Mouse (Mus musculus) adrenal gland, postnatal 14 days (tissue): ENCODE measurements around the gene Scml4. TPM values are rescaled to one million over a fixed set of nuclear protein-coding genes. Genes with fewer than 3 reads are reported as not detected.
A peak's percentile ranks its signal among the peaks of the same experiment; 100 is the strongest.

ENCODE experiments used
- DNase-seq: peaks from one replicate; pipeline ENCODE4 v3.0.0; 2021; ENCODE audit warnings: mixed read lengths
- total RNA-seq: library from RNA; stranded (reverse); gene quantifications from 2 replicates; pipeline ENCODE4 v1.2.3, GENCODE M21; 2021

Scml4 gene
- total RNA-seq, 1 experiment from 2014 or later = 4.0 TPM

DNA sequence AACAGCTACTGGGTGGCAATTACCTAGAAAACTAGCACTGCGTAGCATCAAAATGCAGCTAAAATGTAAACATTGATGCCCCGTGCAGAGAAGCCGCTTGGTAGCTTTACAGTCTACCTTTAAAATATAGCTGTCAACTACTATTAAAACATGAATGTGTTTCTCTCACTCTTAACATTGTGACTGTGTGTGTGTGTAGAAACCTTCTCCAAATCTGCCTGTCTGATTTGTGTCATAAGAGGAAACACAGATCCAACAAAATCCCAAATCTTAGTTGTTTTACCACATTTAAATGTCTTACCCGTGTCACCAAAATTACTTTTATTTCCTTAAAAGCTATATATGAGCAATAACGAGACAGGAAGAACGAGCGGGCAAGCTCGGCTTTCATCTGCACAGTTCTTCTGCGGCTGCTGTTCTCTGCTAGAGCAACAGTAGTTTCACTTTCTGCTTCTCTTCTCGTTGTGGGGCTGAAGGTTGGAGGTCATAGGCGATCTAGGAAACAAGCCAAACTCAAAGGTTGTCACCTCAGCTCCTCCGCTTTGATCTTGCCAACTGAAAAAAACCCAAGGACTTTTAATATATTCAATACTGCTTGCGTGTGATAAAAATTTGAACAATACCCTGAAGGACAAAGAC lies 2.1 kb downstream of the Scml4 start:
- peak; percentile 77 for DNase-seq

DNA sequence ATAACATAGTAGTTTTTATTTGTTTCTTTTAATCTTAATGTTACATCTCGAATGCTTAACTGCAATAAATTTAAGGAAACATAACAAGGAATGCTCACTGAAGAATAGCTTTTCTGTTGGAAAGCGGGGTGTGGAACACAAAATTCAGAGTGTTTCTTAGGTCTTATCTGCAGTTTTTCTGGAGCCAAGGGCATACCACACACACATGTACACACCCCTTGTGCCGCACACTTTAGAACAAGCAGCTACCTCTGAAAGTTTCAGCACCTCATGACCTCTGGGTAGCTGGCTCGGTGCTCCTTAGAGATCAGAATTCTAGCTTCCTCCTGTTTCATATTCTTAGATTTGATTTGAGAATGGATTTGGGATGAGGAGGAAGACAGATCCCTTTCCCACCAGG lies 2.6 kb downstream of the Scml4 start:
- DNase-seq = no peak

DNA sequence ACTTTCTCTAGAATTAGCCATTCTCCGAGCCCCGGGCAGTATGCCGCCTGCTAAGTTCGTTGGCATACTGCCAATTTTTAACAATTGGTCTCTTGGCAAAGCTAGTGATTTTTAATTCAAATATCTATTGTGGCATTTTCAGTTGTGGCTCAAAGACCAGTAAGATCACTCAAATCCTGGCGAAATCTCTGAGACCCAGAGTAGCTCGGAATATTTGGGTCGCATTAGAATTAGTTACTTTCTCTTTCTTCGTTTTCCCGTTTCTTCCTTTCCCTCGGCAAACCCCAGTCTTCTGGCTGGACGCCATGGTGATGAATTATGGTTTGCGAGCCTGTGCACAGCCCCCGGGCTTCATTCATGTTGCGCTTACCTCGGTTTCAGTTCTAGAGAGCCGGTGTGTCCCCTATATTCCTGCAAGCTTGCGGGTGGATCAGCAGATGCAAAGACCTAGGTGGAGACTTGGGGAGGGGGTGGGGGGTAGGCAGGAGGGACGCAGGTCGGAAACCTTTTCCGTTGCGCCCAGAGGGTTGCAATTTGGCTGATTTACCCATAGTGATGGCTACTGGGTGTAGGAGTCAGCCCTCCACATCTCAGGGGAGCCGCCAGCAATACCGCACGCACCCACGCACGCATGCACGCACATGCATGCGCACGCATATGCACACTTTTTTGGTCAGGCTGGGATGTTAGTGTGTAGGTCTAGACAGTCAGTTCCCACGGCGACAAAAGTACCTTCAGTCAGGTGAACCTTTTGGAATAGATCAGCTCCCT lies 3.6 kb downstream of the Scml4 start:
- DNase-seq = peak; percentile 88

DNA sequence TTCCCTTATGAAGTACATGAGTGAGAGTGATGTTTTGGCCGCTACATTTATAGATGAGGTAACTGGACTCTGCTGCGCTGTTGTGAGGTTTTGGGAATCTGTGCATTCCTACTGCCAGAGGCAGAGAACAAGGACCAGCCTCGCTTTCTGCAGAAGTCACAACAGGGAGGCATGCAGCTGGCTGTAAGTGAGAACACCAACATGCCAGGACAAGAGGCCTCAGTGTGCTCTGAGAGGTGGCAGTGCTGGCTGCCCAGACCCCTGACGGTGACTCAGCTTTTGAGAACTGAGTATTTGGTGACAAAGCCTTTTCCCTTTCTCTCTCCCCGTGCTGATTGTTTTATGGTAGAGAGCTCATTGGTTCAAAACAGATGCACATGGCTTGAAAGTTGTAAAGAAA lies 4.5 kb downstream of the Scml4 start:
- DNase-seq = peak; percentile 19

DNA sequence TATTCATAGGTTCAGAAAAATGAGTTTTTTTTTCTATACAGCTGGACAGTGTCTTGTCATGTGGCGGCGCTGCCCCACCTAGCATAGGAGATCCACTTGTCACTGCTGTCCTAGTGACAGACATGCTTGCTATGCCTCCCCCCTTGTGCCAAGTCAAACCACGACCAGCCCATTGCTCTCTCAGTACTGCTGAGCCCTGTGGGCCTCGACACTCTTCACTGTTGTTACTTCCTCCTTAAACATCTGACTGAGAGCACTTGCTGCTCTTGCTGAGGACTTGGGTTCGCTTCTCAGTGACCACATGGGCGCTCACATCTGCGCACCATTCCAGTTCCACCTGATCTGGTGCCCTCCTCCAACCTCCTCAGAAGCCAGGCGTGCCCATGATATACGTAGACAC lies 8.2 kb downstream of the Scml4 start:
- DNase-seq = no peak

DNA sequence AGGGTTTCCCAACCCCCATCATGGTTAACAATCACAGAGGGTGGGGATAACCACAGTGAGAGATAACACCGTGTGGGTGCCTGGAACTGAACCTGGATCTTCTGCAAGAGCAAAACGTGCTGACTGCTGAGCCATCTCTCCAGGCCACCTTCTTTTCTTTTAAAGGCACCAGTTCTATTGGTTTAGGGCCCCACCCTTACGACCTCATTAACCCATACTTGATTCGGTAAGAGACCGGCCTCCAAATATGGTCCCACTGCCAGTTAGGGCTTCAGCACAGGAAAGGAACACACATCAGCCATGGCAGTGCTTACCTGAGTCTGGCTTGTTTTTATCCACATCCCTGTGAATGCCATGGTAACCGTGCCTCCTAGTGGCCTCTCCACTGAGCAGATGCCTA lies 9.3 kb downstream of the Scml4 start:
- no peak for DNase-seq

DNA sequence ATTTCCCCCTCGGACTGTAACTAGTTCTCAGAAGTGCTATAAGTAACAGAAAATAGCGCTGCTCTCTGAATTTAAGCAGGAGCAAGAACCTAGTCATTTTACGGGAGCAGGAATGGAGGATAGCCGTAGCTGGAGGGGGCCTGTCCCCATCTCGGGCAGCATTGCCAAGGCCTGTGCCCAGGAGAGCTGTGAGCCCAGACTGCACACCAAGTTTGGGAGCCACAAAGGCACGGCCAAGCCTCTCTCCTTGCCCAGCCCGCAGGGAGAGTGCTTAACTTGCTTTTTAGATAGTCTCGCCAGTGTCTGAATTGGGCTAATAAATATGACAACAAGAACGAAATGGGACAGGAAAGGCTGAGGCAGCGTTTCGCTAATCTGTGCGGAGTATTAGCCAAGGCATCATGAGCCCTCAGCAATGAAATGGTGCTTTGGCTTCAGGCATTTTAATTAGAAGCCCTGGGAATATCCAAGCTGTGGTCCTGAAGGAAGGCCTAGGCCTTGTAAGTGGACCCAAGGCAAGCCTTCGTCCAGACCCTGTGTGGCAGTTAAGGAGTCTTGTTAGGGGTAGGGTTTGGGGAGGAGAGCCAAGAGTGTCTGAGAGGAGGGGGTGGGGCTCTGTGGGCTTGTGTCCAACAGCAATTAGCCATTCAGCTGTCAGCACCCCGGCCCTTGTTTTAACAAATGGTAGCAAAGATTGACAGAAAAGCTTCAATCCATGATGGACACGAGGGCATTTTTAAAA lies 12.3 kb downstream of the Scml4 start:
- no peak for DNase-seq

DNA sequence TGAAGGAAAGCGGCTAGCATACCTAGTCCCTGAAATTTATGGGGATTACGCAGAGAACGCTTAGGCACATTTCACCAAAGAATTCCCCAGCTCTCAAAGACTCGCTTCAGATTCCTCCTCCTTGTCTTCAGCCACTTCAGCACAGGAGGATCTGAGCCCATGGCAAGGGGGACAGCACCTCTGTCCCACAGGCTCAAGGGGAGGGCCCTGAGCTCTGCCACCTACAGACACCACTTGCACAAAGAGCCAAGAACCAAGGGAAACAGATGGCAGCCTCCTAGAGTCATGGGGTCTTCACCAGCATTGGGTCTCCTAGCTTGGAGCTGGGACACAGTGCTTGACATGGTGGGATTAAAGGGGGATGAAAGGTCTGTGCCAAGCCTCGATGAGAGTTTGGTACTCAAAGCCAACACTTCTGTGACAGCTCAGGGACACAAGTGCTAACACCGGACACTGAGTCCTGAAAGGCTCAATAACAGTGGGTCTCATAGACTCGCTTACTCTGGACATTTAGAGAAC lies 13.0 kb downstream of the Scml4 start:
- DNase-seq = no peak

DNA sequence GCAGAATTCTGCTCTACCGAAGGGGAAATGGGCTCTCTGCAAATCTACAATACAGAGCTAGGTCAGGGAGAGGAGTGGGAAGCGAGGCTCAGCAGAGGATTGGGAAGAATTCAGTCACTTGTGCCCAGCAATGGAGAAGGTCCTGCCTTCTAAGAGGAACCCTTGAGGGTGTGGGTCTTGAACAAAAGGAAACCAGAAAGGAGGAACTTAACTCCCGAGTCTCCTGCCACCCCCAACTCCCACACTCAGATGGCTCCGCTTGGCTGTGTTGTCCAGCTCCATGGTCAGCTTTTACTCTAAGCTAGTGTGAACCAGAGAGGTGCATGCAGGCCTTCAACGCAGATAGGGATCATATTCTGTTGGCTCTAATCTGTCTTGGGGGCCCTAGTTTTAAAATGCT lies 16.0 kb downstream of the Scml4 start:
- no peak for DNase-seq

DNA sequence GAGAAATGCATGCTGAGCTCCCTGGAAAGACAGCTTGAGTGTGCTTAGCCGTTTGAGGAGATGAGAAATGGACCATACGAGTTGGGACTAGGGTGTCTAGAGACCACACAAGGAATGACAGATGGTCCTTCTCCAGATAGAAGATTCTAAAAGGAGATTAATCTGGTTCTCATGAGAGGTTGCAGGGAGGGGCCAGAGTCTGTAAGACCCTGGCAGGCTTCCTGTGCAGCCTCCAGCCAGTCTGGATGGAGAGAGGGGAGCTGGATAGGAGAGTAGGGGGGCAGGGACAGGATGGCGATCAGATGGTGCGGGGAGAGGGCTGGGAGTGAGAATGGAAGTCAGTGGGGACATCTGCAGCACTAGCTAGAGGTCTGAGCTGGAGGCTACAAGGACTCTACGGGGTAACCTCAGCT lies 19.1 kb downstream of the Scml4 start:
- DNase-seq = no peak

DNA sequence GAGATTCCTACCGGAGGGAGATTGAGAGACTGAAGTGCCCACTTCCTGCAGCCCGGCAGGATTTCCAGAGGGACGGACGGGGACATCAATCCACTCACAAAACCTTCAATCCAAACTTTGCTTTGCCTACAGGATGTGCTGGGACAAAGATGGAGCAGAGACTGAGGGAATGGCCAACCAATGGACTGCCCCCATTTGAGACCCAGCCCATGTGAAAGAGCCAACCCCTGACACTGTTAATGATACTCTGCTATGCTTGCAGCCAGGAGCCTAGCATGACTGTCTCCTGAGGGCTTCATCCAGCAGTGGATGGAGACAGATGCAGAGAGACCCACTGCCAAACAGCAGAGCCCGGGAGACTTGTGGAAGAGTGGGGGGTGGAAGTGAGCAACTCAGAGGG lies 19.5 kb downstream of the Scml4 start:
- no peak for DNase-seq

DNA sequence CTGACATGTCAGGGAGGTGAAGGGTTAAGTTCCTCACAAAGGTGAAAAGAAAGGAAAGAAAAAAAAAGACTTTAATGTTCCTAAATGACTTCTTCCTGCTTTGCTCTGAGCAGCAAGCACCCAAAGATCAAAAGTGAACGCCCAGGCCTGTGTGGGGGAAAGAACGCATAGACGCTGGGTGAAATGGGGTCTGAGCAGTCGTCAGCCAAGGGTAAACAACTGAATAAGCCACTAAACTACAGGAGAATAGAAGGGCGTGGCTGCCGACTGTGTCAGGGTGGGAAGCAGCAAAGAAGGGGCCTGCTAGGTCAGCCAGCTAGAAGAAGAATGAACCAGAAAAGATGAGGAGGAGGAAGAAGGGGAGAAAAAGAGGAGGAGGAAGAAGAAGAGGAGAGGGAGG lies 26.9 kb downstream of the Scml4 start:
- no peak for DNase-seq

DNA sequence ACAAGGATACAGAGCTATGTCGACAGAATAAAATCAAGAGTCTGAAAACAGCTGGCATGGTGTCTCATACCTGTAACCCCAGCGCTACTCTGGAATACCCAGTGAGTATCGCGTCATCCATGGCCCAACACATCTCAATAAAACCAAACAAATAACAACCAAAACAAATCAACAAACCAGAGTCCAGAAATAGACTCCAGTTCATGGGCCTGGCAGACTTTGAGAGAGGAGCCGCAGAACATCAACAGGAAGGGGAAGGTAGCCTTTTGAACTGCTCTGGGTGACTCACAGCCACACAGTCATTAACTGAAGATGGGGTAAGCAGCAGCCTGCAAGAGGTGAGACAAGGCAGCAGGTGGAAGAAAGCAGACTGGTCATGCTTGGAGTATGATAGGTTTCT lies 28.1 kb downstream of the Scml4 start:
- DNase-seq = no peak

DNA sequence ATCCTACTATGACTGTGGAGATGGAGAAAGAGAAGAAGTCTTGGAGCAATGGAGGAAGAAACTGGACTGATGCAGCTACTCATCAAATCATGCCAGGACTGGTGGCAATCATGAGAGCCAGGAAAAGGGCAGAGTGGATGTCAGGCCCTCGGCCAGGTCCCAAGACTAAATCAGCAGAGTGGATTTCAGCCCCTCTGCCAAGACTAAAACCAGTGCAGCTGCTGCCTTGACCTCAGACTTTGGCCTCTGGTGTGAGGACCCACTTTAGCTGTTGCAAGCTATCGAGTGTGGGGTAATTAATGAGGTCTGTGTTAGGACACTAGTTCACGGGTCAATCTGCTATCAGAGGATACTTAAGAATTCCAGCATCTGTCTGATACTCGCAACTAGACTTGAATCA lies 30.2 kb downstream of the Scml4 start:
- DNase-seq = no peak

DNA sequence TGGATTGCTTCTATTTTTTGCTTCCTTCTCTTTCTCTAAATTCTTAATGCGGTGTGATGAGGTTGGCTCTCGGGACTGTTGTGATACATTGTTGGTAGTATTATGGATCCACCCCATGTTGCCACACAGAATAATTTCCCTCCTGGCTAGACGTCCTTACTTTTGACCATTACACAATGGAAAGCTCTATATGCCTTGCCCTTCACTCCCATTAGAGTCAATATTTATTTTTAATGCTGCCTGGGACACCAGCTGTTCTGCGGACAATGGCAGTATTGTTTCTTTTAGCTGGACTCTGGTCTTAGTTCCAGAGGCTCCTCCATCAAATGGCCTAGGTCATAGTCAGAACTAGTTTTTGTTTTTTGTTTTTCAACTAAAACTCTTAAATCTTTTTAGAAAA lies 32.1 kb downstream of the Scml4 start:
- DNase-seq = no peak

DNA sequence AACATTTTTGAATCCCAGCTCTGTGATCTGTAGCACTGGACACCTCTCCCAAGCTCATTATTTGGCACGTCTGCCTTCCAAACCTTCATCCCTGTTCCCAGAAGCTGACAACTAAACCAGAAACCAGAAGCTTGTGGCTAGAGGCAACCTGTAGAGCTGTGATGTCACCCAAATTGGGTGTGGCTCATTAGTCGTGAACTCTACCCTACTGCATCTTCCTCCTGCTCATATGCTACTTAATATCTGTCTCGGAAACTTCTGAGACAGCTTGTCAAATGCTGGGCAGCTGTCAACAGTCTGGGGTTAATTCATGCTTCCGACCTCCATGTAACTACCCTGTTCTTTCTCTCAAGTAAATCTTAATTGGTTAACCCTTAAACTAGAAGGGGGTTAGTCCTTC lies 32.8 kb downstream of the Scml4 start:
- no peak for DNase-seq

DNA sequence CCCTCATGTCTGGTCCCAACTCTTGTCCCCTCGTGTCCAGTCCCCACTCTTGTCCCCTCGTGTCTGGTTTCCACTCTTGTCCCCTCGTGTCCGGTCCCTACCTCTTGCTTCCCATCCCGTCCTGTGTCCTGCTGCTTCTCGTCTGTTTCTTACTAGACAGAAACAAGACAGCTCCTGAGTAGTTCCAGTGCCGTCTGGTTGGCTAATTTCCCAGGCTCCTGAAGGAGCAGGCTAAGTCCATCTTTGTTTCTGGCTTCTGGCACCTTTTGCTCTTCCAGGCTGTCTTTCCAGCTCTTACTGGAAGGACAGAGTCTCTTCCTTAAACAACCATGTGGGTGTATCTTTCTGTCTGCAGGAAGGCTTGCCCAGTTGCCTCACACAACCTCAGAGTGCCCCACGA lies 33.7 kb downstream of the Scml4 start:
- no peak for DNase-seq

DNA sequence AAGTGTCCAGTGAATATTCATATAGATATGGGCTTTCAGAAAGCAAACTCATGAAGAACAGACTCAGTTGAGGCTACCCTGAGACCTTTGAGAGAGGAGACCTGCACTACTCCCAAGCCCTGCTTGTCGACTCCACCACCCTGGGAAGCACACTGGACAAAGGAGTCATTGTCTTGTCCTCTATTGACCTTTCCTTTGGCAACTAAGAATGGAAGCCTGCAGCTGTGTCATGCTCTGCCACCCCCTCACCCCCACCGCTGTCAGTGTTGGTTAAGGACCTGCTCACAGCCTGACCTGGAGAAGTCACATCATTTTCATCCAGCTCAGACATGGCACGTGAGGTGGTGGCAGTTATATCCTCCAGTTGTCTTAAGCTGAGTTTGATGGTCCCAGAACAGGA lies 34.1 kb downstream of the Scml4 start:
- peak; percentile 41 for DNase-seq

DNA sequence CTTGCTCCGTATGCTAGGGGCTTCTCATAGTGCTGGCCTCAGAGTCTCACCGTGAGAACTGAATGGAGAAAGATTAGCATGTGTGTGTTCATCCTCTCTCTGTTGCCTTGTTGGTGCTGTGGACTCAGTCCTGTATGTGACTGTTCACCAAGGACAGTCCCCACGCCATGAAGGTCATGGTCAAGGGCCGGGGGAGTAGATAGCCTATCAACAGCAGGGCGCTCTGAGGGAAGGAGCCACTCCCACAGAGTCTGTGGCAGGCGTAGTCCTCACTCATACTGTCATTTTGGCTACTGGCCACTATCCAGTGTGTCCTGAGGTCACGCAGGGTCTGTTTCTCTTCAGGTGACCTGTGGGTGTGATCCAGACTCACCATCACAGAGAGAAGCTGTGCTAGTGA lies 34.5 kb downstream of the Scml4 start:
- peak; percentile 79 for DNase-seq

DNA sequence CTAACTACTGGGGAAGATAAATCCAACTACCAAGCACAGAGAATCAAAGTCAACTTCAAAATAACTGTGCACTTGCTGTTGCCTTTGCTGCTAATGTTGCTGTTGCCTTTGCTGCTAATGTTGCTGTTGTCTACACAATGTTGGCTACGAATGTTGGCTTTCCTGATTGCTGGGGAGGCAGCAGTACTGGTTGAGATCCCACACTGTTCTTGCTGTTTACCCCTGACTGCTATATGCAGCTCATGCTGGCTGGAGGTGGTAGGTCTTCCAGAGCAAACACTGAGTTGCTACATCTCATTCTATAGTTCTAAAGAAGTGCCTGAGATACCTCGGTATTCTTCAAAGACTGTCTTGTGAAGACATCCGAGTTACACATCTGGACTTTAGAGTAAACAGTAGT lies 36.5 kb downstream of the Scml4 start:
- no peak for DNase-seq

DNA sequence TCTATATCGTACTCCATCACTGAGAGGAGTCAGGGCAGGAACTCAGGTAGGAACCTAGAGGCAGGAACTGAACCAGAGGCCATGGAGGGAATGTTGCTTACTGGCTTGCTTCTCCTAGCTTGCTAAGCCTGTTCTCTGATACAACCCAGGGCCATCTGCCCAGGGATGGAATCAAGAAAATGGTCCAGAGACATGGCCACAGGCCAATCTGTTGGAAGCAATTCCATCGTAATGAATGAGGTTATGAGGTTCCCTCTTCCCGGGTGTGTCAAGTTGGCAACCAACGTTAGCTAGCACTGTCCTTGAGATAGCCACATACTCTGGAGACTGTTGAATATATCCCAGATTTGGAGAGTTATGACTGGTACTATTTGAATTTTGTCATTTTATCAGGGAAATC lies 37.0 kb downstream of the Scml4 start:
- no peak for DNase-seq

DNA sequence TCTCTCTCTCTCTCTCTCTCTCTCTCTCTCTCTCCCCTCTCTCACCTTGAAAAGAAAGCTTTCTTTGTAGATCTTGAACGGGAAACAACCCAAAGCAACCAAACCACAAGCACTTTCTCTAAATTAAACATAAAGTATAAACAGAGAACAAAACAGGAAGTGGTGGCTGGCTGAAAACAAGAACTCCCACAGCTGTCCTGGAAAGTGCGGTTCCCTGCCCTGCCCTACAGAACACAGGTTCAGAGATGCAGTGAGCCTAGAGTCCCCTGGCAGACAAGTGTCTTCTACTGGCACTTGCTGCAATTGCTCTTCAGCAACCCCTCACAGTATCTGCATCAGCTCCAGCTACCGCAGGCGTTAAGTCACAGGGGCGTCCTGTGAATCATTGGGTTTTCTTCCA lies 37.5 kb downstream of the Scml4 start:
- DNase-seq = peak; percentile 17

DNA sequence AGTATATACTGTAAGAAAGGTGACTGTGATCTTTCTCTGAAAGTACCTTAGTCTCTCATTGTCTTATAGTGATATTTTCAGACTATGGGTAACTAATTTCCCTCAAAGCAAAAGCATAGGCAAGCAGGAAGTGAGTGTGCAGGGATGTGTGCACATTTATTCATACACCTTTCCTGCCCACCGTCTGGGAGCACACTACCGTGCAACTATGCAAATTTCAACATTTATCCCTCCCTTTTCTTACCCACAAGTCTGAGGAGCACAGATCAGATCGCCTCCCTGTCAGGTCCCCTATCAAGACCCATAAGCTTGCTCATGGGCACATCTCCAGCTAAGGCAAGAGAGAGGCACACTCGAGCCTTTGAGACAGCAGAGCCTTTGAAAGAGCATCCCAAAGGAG lies 41.2 kb downstream of the Scml4 start:
- no peak for DNase-seq
